Mouse (Mus musculus) bone marrow, adult 2 months (tissue): ENCODE data around the gene Klhdc7b. TPM values are rescaled to one million over a fixed set of nuclear protein-coding genes. Genes with fewer than 3 reads are reported as not detected.

Experiments used
- H3K27ac ChIP-seq: fragments of 200-500 bp; 2 replicates; pipeline ENCODE4 v1.5.1; 2012; ENCODE audit warnings: low read depth, mild to moderate bottlenecking, control low read depth, inconsistent platforms, low read length; ENCODE audit not compliant: control insufficient read depth, poor library complexity, insufficient read depth
- H3K4me1 ChIP-seq: fragments of 200-500 bp; 2 replicates; pipeline ENCODE4 v1.6.1; 2011; ENCODE audit warnings: low read length; ENCODE audit not compliant: control insufficient read depth, insufficient read depth
- H3K4me3 ChIP-seq: fragments of 200-500 bp; replicated peaks from 2 replicates; pipeline ENCODE3; 2011; ENCODE audit warnings: mild to moderate bottlenecking, low read depth, low read length, control low read depth; ENCODE audit not compliant: control insufficient read depth
- CTCF ChIP-seq: fragments of 200-500 bp; IDR thresholded peaks from 2 replicates; pipeline ENCODE4 v1.5.1; 2011; ENCODE audit warnings: low read length, control low read depth; ENCODE audit not compliant: control insufficient read depth, insufficient read depth
- POLR2A ChIP-seq: fragments of 200-500 bp; IDR thresholded peaks from 2 replicates; pipeline ENCODE4 v1.6.1; 2011; ENCODE audit warnings: low read depth, mild to moderate bottlenecking, control low read depth, low read length, borderline replicate concordance; ENCODE audit not compliant: control insufficient read depth
- WGBS: fragments of 180-500 bp; shearing (Covaris S2); methylation state at CpG from one replicate; pipeline ENCODE4 v1.1.7; 2018; 5-methylcytosine and 5-hydroxymethylcytosine counted together
- polyA plus RNA-seq: library from polyadenylated mRNA; stranded (reverse); fragments of >200 nt; gene quantifications from 2 replicates; pipeline ENCODE4 v1.2.4, GENCODE M21; 2011; ENCODE audit warnings: low replicate concordance; ENCODE audit not compliant: missing spikeins, insufficient read depth, insufficient read length

Gene Klhdc7b
- polyA plus RNA-seq, 1 experiment, result not detected

GRCm38 (mm10) chr15:89399716-89400115, 15.0 kb downstream of the Klhdc7b start:
- Histone ChIP-seq H3K27ac (no peak overlapping the region), H3K4me3 (no peak overlapping the region), H3K4me1 (no peaks in the 10 kb centered on the region)
- TF ChIP-seq CTCF, result no peak
- TF ChIP-seq POLR2A, result no peak
- 55% methylated on average over 1 of the region's 1 CpGs for WGBS

- 89% methylated on average over 1 of the region's 1 CpGs for WGBS
- no peak overlapping the region for H3K4me3 ChIP-seq
- H3K27ac ChIP-seq, result no peak overlapping the region
- no peak for TF ChIP-seq POLR2A
- no peak for TF ChIP-seq CTCF
- H3K4me1 ChIP-seq, result no peaks in the 10 kb centered on the region
Observed at GRCm38 (mm10) chr15:89402471-89402870, 17.8 kb downstream of the Klhdc7b start.

- H3K27ac ChIP-seq, result no peak overlapping the region
- 70% methylated on average over 10 of the region's 10 CpGs for WGBS
- H3K4me1 ChIP-seq, result no peaks in the 10 kb centered on the region
- no peak for TF ChIP-seq POLR2A
- no peak overlapping the region for H3K4me3 ChIP-seq
Observed at GRCm38 (mm10) chr15:89404831-89405623, 20.3 kb downstream of the Klhdc7b start.

GRCm38 (mm10) chr15:89406691-89407090, 22.0 kb downstream of the Klhdc7b start:
- H3K27ac ChIP-seq, result no peak overlapping the region
- no peak overlapping the region for H3K4me3 ChIP-seq
- TF ChIP-seq POLR2A (no peak), CTCF (no peak)
- H3K4me1 ChIP-seq, result no peaks in the 10 kb centered on the region

GRCm38 (mm10) chr15:89410118-89410517, 25.4 kb downstream of the Klhdc7b start, which contains the start of gene Syce3:
Gene Syce3 (minus strand): TSS chr15:89410503.
- 85% methylated on average over 24 of the region's 24 CpGs for WGBS
- no peak within 1 kb of the TSS for H3K4me3 ChIP-seq
- no peak for TF ChIP-seq POLR2A
- no peak for TF ChIP-seq CTCF

GRCm38 (mm10) chr15:89415282-89415681, 30.6 kb downstream of the Klhdc7b start:
- no peak for TF ChIP-seq CTCF
- TF ChIP-seq POLR2A, result no peak
- no peak overlapping the region for H3K4me3 ChIP-seq
- 82% methylated on average over 8 of the region's 8 CpGs for WGBS
- H3K27ac ChIP-seq, result no peak overlapping the region
- H3K4me1 ChIP-seq, result no peaks in the 10 kb centered on the region

More at GRCm38 (mm10) chr15:89410118-89410517, 25.4 kb downstream of the Klhdc7b start, which contains the start of gene Syce3:
- Histone ChIP-seq H3K4me1 (no peaks in the 10 kb centered on the region), H3K27ac (no peak within 1 kb of the TSS)

- Histone ChIP-seq H3K4me3 (no peak overlapping the region), H3K4me1 (no peaks in the 10 kb centered on the region), H3K27ac (no peak overlapping the region)
- WGBS, result 92% methylated on average over 9 of the region's 9 CpGs
- TF ChIP-seq POLR2A, result no peak
- TF ChIP-seq CTCF, result no peak
Observed at GRCm38 (mm10) chr15:89421938-89422337, 37.2 kb downstream of the Klhdc7b start.

- Histone ChIP-seq H3K4me1 (no peaks in the 10 kb centered on the region), H3K4me3 (no peak overlapping the region), H3K27ac (no peak overlapping the region)
- WGBS, result 90% methylated on average over 8 of the region's 8 CpGs
- TF ChIP-seq CTCF (no peak), POLR2A (no peak)
Observed at GRCm38 (mm10) chr15:89424621-89425020, 39.9 kb downstream of the Klhdc7b start.
